Mouse (Mus musculus): ENCODE results near the gene Sik2. TPM values are rescaled to one million over a fixed set of nuclear protein-coding genes. Genes with fewer than 3 reads are reported as not detected.

Sik2 gene
- polyA plus RNA-seq, 1 experiment from 2014 or later, result 12.5 TPM

DNA sequence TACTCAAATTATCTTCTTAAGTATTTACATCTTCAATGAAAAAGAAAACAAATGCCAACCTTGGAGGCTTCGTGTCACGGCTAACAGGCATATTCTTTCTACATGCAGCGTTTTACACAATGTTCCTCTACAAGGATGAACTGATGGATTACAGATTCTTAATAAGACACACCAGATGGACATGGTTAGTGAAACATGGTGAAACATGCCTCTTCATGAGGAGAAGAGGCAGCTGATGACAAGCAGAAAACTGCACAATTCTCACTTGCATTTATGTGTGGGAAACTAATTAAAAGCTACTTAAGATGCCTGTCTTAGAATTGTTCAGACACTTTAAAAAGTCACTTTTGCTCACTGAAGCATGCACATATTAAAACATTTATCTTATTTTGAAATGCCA lies 39.6 kb downstream of the Sik2 start:
- WGBS, result 90% methylated on average over 3 of the region's 3 CpGs
- Histone ChIP-seq H3K4me1 (no peaks in the 10 kb centered on the region), H3K27me3 (ENCODE audit: low read depth, poor library complexity, severe bottlenecking) (no peaks in the 10 kb centered on the region), H3K36me3 (no peaks in the 10 kb centered on the region), H3K4me3 (no peak overlapping the region), H3K9me3 (replicated peaks) (no peaks in the 10 kb centered on the region), H3K27ac (replicated peaks) (no peak overlapping the region)
- DNase-seq (ENCODE audit: low spot score), result no peak

DNA sequence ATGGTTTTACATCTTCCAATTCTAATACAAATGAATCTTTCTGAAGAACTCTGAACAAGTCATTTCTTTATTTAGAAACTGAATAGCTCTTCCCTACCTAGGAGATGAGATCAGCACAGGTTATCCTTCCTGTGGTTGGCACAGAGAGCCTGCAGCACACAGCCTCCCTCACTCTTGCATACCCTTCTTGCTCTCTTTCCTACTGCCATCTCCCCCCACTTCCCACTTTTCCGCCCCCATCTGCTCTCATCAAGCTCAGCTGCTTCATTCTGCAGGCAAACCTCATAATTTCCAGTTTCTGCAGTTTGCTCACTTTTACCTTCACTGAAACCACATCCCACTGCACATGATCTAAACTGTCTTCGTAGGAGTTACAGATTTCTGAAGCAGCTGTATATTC lies 42.6 kb downstream of the Sik2 start:
- H3K4me1 ChIP-seq, result no peaks in the 10 kb centered on the region
- WGBS, result 86% methylated on average over 2 of the region's 2 CpGs
- H3K9me3 ChIP-seq (replicated peaks), result no peaks in the 10 kb centered on the region
- H3K27ac ChIP-seq (replicated peaks), result no peak overlapping the region
- no peak overlapping the region for H3K4me3 ChIP-seq
- H3K36me3 ChIP-seq, result no peaks in the 10 kb centered on the region
- no peak for DNase-seq (ENCODE audit: low spot score)
- no peaks in the 10 kb centered on the region for H3K27me3 ChIP-seq (ENCODE audit: low read depth, poor library complexity, severe bottlenecking)

DNA sequence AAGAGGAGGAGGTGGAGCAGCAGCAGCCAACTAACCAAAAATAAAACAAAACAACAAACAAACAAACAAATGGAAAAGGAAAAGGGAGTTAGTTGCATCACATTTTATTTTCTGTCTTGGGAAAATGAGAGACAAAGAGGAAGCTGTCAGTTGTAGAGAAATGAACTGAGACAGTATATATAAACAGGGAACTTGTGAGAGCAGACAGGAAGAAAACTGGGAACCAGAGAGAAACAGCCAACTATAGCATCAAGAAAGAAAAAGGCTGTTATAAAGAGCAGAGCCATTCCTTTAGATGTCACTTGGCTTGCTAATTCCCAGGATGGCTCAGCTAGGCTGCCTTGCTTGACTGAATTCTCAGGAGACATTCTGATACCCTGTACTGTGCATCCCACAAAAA lies 43.5 kb downstream of the Sik2 start:
- Histone ChIP-seq H3K4me1 (no peaks in the 10 kb centered on the region), H3K27ac (replicated peaks) (no peak overlapping the region), H3K36me3 (no peaks in the 10 kb centered on the region), H3K27me3 (ENCODE audit: low read depth, poor library complexity, severe bottlenecking) (no peaks in the 10 kb centered on the region), H3K9me3 (replicated peaks) (no peaks in the 10 kb centered on the region), H3K4me3 (no peak overlapping the region)
- DNase-seq (ENCODE audit: low spot score), result no peak

- 84% methylated on average over 2 of the region's 2 CpGs for WGBS
- no peaks in the 10 kb centered on the region for H3K27me3 ChIP-seq (ENCODE audit: low read depth, poor library complexity, severe bottlenecking)
These were observed 44.0 kb downstream of the Sik2 start for GRCm38 (mm10) chr9:50964911-50965310.

DNA sequence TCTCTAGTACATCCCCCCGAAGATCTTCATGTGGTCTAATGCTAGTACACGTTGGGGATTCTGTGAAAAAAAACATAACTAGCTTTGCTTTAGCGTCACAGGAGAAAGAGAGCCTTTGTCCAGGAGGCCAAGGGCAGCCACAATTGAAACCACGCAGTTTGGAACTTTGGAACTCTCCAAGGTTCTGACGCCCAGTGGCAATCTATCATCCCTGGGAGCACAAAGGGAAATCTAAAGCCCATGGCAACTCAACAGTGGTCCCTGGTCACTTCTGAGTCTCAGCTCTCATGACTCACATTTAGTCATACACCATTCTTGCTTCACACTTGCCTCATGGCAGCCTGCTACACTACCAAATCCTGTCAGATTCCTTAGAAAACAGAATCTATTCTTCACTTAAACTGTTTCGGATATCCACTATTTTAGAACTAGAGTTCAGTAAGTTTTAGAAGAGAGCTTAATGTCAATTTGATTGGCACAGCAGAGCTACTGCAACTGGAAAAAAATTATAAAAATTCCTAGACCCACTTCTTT lies 50.9 kb downstream of the Sik2 start:
- no peak for DNase-seq (ENCODE audit: low spot score)
- Histone ChIP-seq H3K27me3 (ENCODE audit: low read depth, poor library complexity, severe bottlenecking) (no peaks in the 10 kb centered on the region), H3K9me3 (replicated peaks) (no peaks in the 10 kb centered on the region; the same call in 1 of the 2 replicates), H3K4me1 (no peaks in the 10 kb centered on the region), H3K27ac (replicated peaks) (no peak overlapping the region), H3K36me3 (peaks cover 8% of the 10 kb centered on the region; the same call in 1 of the 2 replicates), H3K4me3 (no peak overlapping the region)
- WGBS, result 61% methylated on average over 6 of the region's 6 CpGs

More at GRCm38 (mm10) chr9:50964911-50965310, 44.0 kb downstream of the Sik2 start:
- H3K36me3 ChIP-seq, result no peaks in the 10 kb centered on the region
- no peak for DNase-seq (ENCODE audit: low spot score)
- no peaks in the 10 kb centered on the region for H3K9me3 ChIP-seq (replicated peaks)
- H3K4me3 ChIP-seq, result no peak overlapping the region
- no peaks in the 10 kb centered on the region for H3K4me1 ChIP-seq
- no peak overlapping the region for H3K27ac ChIP-seq (replicated peaks)

- no peak overlapping the region for H3K27ac ChIP-seq (replicated peaks)
- peaks cover 8% of the 10 kb centered on the region; the same call in 1 of the 2 replicates for H3K36me3 ChIP-seq
- DNase-seq (ENCODE audit: low spot score), result no peak
- H3K9me3 ChIP-seq (replicated peaks), result no peaks in the 10 kb centered on the region; the same call in 1 of the 2 replicates
- H3K4me3 ChIP-seq, result no peak overlapping the region
- 94% methylated on average over 3 of the region's 3 CpGs for WGBS
- no peaks in the 10 kb centered on the region for H3K27me3 ChIP-seq (ENCODE audit: low read depth, poor library complexity, severe bottlenecking)
- no peaks in the 10 kb centered on the region for H3K4me1 ChIP-seq
These were observed 53.7 kb downstream of the Sik2 start for GRCm38 (mm10) chr9:50955176-50955575.

DNA sequence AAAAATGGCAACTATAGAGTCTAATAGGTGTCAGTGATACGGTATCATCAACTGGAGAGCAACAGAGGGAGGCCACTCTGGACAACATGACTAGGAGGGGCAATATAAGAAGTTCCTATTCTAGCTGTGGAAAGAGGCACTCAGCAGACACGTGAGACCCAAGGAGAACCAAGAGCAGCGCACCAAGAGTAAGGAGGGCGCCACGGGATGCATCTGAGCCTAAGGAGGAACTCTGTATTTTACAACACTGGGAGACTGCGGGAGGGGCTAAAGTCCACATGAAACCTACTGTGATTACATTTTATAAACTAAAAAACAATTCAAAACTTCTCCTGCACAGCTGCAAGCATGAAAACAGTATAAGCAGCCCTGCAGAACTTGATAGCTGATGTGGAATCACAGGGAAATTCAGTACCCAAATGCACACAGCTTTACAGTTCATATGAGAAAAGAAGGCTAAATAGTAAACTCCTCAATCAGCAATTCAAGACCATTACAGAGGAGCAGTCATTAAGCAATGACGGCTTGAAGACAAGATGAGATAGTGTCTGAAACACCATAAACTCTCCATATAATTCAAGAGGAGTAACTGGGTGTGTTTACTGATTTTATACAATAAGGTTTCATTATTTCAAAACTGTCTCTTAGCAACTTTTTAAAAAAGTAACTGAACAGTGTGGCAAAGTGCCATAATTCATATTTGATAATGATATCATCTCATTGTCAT lies 60.6 kb downstream of the Sik2 start:
- Histone ChIP-seq H3K4me1 (no peaks in the 10 kb centered on the region), H3K4me3 (no peak overlapping the region), H3K27ac (replicated peaks) (no peak overlapping the region), H3K36me3 (peaks cover 3% of the 10 kb centered on the region; the same call in 1 of the 2 replicates), H3K27me3 (ENCODE audit: low read depth, poor library complexity, severe bottlenecking) (no peaks in the 10 kb centered on the region), H3K9me3 (replicated peaks) (no peaks in the 10 kb centered on the region)
- 94% methylated on average over 7 of the region's 7 CpGs for WGBS
- no peak for DNase-seq (ENCODE audit: low spot score)

- no peak for DNase-seq (ENCODE audit: low spot score)
These were observed 62.5 kb downstream of the Sik2 start for GRCm38 (mm10) chr9:50946338-50946737.

DNA sequence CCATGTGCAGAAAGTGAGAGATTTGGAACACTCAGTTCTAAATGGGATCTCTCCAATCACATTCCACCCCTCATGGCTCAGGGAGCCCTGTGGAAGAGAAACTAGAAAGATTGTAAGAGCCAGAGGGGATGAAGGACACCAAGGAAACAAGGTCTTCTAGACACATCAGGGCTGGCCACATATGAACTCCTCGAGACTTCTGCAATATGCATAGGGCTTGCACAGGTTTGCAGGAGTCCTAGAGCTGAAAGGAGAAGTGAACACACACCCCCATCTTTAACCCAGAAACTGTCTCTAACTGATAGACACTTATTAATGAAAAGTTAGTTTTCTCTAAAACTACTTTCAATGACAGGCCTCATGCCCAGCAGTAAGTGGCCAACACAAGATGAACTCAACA lies 64.0 kb downstream of the Sik2 start:
- no peak for DNase-seq (ENCODE audit: low spot score)
- H3K27me3 ChIP-seq (ENCODE audit: low read depth, poor library complexity, severe bottlenecking), result no peaks in the 10 kb centered on the region
- H3K9me3 ChIP-seq (replicated peaks), result no peaks in the 10 kb centered on the region
- no peak overlapping the region for H3K27ac ChIP-seq (replicated peaks)
- no peak overlapping the region for H3K4me3 ChIP-seq
- WGBS, result 97% methylated on average over 1 of the region's 1 CpGs
- H3K36me3 ChIP-seq, result peaks cover 3% of the 10 kb centered on the region; the same call in 1 of the 2 replicates
- H3K4me1 ChIP-seq, result no peaks in the 10 kb centered on the region

More at GRCm38 (mm10) chr9:50946338-50946737, 62.5 kb downstream of the Sik2 start:
- Histone ChIP-seq H3K36me3 (peaks cover 3% of the 10 kb centered on the region; the same call in 1 of the 2 replicates), H3K27ac (replicated peaks) (no peak overlapping the region), H3K27me3 (ENCODE audit: low read depth, poor library complexity, severe bottlenecking) (no peaks in the 10 kb centered on the region), H3K4me1 (no peaks in the 10 kb centered on the region), H3K9me3 (replicated peaks) (no peaks in the 10 kb centered on the region), H3K4me3 (no peak overlapping the region)
- 67% methylated on average over 1 of the region's 1 CpGs for WGBS

GRCm38 (mm10) chr9:50942711-50943110 lies 66.2 kb downstream of the Sik2 start:
- H3K27ac ChIP-seq (replicated peaks), result no peak overlapping the region
- H3K4me1 ChIP-seq, result no peaks in the 10 kb centered on the region
- peaks cover 3% of the 10 kb centered on the region; the same call in 1 of the 2 replicates for H3K36me3 ChIP-seq
- no peaks in the 10 kb centered on the region for H3K9me3 ChIP-seq (replicated peaks)
- no peak for DNase-seq (ENCODE audit: low spot score)
- H3K4me3 ChIP-seq, result no peak overlapping the region
- no peaks in the 10 kb centered on the region for H3K27me3 ChIP-seq (ENCODE audit: low read depth, poor library complexity, severe bottlenecking)
- WGBS, result 93% methylated on average over 2 of the region's 2 CpGs

GRCm38 (mm10) chr9:50941804-50942401 lies 67.0 kb downstream of the Sik2 start:
- DNase-seq (ENCODE audit: low spot score), result no peak
- no peaks in the 10 kb centered on the region for H3K9me3 ChIP-seq (replicated peaks)
- H3K4me3 ChIP-seq, result no peak overlapping the region
- no peaks in the 10 kb centered on the region for H3K4me1 ChIP-seq
- peaks cover 3% of the 10 kb centered on the region; the same call in 1 of the 2 replicates for H3K36me3 ChIP-seq
- no peak overlapping the region for H3K27ac ChIP-seq (replicated peaks)
- WGBS, result 90% methylated on average over 3 of the region's 3 CpGs
- H3K27me3 ChIP-seq (ENCODE audit: low read depth, poor library complexity, severe bottlenecking), result no peaks in the 10 kb centered on the region

GRCm38 (mm10) chr9:50929986-50930385 lies 78.9 kb downstream of the Sik2 start:
- Histone ChIP-seq H3K36me3 (peaks cover 43% of the 10 kb centered on the region), H3K4me3 (no peak overlapping the region), H3K9me3 (replicated peaks) (no peaks in the 10 kb centered on the region; the same call in 1 of the 2 replicates), H3K27ac (replicated peaks) (no peak overlapping the region), H3K4me1 (no peaks in the 10 kb centered on the region), H3K27me3 (ENCODE audit: low read depth, poor library complexity, severe bottlenecking) (no peaks in the 10 kb centered on the region)
- no peak for DNase-seq (ENCODE audit: low spot score)

- Histone ChIP-seq H3K4me1 (no peaks in the 10 kb centered on the region), H3K27ac (replicated peaks) (no peak overlapping the region), H3K4me3 (no peak overlapping the region), H3K36me3 (peaks cover 6% of the 10 kb centered on the region), H3K9me3 (replicated peaks) (no peaks in the 10 kb centered on the region), H3K27me3 (ENCODE audit: low read depth, poor library complexity, severe bottlenecking) (no peaks in the 10 kb centered on the region)
- 94% methylated on average over 4 of the region's 4 CpGs for WGBS
- DNase-seq (ENCODE audit: low spot score), result no peak
These were observed 83.1 kb downstream of the Sik2 start for GRCm38 (mm10) chr9:50925801-50926200.

Data from midbrain, embryonic 10.5 days (tissue).